Mouse (Mus musculus) kidney, postnatal 10 days (tissue): ENCODE measurements at regions not wholly inside any gene's neighbourhood (a gene's known extent, or its start where the extent isn't known, plus 50 kb on each side); places are given as distances from the start of the nearest gene placed in this dataset.

ENCODE experiments used
- DNase-seq: peaks from one replicate; pipeline ENCODE4 v3.0.0; 2021; ENCODE audit warnings: mixed read lengths

DNA sequence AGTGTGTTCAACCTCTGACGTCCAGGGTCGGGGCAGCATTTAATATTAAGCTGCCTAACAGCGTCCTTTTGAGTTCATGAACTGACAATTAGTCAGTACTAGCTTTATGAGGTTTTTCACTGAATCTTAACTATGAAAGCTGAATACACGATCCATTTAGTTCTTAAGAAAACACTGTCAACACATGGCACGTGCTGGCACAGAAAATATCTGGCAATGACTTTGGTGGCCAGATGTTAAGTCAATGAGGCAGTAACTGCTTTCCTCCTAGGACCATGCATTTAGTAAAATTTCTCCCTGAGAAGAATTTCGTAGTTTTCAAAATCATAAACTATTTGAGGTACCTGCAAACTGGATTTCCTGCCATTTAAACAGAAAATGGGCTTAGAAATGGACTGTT is 191.4 kb upstream of the Sox2 start:
- DNase-seq = no peak

DNA sequence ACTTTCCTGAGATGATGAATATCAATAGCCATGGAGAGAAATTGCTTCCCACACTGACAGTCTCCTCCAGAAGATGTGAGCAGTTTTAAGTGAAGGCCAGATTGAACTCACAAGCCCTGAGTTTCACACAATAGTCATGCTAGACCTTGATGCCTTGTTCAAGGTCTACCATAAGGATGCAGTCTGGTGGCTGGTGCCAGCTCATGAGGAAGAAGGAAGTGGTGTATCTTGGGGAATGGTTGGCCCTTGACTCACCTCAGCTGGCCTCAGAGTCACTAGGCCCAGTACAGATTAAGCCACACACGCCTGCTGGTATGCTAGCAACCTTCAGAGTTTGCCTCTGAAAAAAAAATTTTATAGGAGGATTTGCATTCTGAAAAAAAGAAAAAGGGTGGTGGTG is 192.4 kb upstream of the Sox2 start:
- no peak for DNase-seq

DNA sequence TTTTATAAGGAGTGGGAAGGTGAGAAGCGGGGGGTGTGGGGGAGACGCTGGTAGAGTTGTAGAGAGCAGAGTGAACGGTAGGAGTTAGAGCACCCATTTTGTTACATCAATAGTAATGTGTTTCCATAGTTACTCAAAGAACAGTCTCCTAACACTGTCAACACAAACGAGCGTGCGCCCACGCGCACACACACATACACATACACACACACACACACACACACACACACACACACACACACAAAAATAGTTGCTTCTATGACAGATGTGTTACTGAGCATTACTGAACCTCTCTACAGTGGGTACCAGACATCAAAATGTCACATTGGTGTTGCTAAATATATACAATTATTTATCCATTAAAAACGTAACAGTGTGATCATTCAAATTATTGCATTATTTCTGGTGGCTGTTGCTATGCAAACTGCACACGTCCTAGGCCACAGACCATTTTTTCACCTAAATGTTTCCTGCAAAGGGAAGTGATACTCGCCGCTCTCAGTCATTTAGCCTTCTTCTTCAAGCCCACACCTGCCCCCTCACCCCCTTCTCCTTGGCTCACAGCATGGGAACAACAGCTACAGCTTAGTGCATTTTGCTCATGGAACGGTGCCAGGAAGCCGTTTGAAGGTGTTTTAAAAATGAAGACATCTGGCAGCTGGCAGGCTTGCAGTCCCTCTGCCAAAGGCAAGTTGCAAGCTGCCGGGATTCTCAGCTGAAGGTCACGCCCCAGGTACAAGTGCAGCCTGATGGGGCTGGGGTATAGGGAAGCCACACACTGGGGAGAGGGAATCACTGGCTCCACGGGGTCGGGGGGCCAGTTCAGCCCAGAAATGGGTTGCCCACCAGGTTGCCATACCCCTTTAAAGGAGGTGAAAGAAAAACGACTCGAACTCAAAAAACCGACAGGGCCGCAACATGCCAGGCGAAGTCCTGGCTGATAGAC is 193.4 kb upstream of the Sox2 start:
- peak; percentile 14 for DNase-seq

DNA sequence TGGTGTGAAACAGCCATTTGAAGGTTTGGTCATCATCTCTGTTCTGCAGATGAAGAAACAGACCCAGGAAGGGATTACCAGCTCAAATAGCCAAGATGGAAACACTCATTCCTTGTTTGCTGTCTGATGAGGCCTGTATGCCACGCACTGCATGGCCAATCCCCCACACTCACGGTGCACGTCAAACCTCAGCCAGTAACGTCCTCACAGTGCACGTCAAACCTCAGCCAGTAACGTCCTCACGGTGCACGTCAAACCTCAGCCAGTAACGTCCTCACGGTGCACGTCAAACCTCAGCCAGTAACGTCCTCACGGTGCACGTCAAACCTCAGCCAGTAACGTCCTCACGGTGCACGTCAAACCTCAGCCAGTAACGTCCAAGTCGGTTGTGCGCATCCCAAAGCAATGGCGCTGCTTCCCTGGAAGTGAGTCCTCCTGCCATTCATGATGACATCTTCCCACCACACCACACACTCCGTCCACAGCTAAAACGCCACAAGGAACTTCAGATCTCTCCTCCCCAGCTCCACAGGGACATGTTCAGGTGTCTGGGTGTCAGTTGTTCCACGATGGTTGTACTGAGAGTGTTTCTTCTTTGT is 196.1 kb upstream of the Sox2 start:
- no peak for DNase-seq

DNA sequence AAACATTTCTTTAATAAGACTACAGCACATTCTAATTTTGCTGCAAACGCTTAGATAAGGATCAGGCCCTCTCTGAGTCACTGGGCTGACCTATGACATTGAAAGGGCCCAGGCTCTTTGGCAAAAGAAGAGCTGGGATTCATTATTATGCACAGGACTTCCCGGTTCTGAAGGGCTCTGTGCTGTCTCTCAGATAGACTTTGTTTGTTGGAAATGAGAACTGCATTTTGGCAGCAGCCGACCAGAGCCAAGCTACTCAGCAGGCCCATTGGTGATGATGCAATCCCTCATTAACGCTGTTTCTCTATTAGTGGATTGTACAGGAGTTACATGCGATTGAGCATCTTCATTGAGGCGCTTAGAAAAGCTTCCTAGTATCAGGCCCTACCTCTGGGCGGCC is 204.9 kb upstream of the Sox2 start:
- DNase-seq = no peak

DNA sequence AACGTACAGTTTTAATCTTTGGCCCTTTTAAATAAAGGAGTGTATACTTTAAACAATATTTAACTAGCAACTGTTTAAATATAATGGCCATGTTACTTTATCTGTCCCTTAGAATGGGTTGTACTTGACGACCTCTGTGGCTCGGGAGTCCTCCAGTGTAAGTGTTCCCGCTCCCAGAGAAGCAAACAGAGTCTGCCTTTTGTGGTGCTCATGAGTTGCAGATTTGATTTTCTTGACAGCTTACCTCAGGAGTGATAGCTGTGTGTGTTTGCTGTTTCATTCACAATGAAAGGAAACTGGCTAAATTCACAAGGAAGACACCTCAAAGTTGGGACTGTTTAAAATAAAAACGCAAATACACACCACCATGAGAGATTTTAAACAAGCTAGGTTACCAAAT is 205.4 kb upstream of the Sox2 start:
- no peak for DNase-seq

DNA sequence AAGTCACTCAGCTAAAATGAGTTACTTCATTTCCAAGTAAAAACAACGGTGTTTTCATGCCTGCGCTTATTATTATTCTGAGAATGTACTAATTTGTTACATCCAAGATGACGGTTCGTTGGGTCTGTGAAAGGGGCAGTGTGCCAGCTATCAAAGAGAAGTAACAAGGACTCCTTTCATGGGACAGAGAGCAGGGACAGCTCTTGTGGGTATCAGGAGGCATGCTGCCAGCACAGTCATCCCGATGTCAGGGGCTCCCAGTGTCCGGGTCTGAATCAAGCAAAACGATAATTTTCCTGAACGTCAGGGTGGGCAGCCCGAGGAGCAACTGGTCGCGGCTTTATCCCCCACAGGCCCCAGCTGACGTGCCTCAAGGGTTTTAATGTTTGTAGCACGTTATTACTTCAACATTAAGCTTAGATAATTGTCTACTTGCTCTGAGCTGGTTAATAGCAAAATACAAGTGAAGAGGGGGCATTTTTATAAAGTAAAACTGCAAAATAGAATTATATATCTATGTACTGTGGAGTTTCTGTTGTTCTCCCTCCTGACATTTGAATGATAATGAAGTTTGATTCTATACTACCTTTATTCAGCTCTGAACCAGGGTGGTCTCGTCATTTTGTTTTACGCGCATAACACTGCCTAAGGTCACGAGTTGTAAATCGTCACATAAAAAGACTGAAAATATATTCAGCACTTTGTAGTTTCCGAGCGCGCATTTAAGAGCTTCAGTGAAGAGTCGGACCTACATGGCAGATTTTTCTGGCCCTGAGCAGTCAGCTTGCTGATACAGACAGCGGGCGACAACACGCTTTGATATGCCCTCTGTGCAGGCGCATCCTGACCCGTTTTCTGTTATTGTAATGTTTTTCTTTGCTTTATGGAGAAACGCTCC is 206.2 kb upstream of the Sox2 start:
- DNase-seq = peak; percentile 5

DNA sequence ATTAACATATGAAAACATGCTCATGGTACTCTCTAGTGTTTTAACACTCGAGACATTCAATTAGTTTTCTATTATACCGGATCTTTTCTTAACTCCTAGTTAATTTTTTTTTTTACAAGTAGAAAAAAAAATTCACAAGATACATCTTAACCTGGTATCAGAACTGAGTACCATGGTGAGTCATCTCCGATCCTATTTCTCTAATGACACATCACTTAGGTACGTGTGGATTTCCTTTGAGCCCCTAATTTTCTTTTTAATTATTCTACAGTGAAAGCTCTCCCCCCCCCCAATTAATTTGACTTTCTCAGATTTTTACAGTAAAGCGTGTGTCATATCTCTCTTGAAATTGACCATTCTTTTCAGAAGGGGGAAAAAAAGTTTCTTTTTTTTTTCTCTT is 206.9 kb upstream of the Sox2 start:
- no peak for DNase-seq

DNA sequence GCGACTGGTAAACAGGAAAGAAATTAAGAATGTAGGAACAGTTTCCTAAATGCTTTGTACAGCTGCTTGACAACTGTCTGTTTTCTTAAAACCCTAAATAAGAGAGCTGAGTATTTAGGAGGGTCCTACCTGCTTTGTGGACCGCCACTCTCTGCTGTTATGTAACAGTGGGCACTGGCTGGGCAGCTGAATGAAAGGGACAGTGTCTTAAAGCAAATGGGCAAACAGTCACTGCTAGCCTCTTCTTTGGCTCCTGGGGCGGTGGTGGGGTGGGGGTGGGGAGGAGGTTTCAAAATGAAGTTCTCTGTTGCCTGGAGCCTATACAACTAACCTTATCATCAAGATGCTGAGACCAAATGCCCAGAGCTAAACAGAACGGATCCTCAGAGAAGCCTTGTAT is 208.4 kb upstream of the Sox2 start:
- DNase-seq = no peak

DNA sequence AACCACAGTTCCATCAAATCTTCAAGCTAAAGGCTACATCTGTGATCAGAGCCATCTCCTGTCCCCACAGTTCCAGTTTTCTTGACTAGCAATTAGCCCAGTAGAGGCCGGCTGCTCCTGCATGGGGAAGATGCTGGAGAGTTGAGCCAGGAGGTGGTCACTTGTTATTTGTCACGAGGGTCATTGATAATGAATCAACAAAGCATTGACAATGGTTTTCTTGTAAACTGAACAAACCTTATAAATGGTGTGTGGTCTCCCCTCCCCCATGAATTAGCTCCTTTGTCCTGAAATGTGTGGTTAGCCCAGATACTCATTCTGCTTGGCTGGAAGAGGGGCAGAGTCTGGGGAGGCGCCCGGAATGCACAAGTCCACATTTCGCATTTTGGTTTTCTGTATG is 208.9 kb upstream of the Sox2 start:
- DNase-seq = no peak

DNA sequence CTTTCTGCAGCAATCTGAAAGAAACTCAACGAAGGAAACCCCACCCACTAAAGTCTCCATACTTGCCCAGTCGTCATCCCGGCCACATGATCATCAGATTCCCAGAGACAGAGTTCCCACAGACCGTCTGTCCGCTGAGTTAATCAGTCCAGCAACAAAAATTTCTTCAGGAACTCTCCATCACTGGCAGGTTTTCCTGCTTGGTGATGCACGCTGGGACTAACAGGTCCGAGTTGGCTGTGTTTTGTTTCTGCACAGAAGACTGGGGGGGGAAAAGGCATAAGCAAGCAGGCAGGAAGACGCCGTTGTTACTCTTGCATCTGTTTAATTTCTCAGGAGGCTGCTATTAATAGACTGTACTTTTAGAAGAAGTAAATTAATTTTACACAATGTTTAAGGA is 215.3 kb upstream of the Sox2 start:
- no peak for DNase-seq

DNA sequence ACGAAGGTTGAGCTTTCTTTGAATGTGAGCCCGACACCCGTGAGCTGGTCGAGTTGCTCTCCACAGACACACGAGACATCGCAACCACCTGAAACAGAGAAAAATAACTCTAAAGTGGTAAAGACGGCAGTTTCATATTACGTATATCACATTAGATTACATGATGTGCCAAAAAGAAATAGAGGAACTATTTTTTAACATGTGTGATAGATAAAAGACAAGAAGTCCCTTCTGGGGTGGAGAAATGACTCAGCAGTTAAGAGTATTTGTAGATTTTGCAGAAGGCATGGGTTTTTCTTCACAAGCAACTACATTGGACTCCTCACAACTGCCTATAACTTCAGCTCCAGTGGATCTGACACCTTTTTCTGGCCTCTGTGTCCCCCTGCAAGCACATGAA is 222.2 kb upstream of the Sox2 start:
- no peak for DNase-seq

DNA sequence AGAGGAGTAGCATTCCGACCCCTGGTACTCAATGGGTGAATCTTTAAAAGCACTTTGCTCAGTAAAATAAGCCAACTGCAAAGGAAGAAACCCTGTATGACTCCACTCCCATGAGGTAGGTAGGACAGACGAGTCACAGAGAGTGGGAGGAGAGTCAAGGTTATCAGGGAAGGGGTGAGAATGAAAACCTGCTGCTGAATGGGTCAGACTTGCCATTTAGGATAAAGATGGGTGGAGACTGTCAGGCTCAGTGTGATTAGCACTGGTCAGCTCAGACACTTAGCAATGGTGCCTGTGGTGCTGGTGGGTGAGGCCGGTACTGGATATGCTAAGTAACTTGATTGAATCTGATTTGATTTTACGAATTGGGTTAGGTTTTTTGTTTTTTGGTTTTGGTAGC is 222.7 kb upstream of the Sox2 start:
- no peak for DNase-seq

DNA sequence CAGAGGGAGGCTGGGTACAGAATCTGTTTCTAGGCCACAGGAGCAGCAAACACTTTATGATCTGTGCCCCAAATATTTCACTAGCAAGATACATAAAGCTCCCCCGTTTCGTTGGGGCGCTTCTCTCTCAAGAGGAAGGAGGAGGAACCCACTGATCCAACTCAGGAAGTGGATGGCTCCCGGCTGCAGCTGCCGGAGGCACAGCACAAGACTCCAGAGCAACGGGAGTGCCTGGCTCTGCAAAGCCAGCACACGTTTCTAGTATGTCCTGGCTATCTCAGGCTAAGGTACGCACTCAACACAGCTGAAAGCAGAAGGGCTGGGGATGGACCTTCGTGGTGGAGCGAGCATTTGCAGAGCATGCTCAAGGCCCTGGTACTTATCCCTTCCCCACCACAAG is 223.2 kb upstream of the Sox2 start:
- no peak for DNase-seq

DNA sequence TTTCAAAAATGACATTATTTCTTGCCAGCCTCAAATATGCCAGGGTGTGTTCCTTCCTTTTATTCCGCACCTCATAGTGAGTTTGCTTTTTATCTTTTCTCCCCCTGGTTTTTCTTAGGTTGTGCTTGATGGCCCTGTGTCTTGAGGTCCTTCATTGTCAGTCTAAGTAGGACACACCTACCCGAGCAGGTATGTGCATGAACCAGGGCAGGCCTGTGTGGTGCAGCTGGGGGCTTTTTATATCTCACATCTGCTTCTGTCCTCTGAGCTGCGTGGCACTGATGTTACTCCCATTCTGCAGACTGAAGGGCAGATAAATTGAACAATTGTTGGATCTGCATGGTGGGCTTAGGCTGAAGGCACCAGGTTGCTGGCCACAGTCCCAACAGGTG is 238.3 kb upstream of the Sox2 start:
- DNase-seq = no peak

DNA sequence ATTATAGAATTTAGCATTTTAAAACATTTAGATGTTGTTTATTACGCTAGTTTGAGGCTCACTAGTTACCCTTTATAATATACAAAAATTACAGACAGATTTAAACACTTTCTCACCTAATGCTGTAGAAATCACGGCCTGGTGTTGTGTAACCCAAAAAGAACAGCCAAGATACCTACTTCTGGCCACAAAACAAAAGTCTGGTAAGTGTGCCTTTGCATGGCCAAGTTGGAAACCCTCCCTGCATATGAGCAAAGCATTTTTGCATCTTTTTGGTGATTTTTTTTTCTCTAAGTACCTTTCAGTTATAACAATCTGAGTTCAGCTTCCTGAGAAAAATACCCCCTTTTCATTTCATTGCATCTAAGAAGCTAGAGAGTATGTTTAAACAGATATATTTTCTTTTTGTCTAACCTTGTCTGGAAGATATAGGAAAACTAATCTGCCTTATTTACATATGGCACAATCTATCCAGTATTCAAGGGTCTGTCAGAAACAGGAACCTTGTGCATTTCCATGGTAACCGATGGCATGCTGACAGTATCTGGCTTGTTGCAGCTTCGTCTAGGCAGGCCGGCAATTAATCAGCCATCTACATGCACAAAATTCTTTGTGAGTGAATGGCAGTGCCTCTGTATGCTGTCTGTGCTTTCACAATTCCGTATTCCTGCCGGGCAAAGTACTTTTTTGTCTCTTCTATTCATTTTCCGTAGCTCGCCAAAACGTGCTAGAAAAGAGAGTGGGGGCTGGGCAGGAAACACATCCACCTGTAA is 238.9 kb upstream of the Sox2 start:
- DNase-seq = no peak

DNA sequence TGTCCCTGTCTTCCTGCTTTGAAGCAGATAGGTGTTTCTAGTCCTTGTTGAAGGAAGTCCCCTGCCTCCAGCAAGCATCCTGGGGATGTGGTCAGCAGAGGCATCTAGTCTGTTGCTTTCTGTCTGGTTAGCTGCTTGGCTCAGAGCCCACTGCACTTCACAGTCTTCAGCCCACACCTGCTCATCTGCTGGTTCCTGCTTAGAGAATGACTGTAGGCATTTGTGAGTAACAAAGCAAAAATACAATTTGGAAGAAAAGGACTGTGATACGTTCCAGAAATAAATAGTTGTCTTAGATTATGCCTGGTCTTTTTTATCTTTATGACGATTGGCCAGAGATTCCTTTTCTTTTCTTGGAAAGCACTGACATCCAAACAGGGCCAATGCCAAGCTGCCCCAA is 246.6 kb upstream of the Sox2 start:
- no peak for DNase-seq

DNA sequence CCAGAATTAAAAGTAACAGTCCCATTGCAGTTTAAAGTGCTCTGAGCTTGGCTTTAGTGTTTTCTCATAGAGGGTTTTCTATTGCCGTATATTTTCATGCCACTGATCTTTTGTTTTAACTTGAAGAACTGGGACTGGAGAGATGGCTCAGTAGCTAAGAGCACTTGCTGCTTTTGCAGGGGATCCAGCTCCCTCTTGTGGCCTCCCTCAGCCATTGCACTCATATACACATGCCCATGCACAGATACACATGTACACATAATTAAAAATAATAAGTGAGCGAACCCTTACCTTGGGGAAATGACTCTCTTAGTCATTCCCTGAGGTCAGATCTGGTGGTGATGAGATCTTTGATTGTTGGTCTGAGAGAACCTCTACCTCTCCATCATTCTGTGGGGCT is 258.9 kb upstream of the Sox2 start:
- DNase-seq = no peak

DNA sequence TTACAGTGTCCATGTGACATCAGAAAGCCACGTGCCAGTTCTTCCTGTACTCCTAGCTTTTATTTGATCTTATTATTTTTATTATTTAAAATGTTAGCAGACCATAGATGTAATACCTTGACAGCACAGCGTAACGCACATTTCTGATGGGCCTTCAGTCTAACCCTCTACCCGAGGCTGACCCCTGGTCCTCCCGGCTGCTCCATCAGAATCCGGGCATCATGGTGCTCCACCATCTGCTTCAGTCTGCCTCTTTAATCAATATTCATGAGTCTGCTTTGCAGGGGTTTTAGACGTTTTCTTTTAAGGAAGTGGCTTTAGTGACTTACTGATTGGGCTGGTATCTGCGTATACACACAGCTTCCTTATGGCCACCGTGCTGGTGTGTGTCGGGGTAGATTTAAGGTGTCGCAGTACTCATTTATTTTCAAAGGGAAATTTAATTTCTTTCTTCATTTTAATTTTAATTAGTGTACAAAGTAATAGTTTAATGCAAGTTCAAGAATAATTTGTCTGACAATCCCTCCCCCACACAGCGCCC is 265.2 kb upstream of the Sox2 start:
- no peak for DNase-seq

DNA sequence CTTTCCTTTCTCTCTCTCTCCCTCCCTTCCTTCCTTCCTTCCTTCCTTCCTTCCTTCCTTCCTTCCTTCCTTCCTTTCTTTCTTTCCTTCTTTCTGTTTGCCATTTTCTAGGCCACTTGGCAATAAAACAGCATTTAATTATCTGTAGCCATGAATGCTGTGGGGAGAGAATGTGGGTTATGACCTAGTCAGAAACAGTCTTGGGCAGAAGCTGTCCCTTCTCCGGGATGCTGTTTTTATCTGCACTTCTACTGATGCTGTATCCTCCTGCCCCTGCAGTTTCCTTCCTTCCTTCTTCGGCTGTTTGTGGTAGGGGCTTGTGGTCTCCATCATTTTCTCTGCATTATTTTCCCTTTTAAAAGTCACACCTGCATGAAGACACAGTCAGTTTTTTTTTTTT is 272.3 kb upstream of the Sox2 start:
- no peak for DNase-seq

DNA sequence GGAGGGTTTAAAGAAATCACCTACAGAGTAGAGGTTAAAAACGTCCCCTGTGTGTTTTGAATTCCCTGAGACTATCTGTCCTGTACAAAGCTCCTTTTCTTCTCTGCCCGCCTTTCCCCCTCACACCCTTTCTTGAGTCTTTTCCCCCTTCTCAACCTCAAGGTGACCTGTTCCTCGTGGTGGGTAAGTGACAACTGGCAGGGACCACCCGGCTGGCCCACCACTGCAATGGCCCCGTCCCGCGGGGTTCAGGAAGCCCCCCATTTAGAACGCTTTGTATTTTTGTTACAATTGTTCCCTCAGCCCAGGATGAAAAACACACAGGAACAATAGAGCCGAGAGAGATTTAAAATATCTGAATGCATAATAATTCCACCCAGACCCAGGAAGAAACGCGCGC is 272.9 kb upstream of the Sox2 start:
- DNase-seq = no peak

DNA sequence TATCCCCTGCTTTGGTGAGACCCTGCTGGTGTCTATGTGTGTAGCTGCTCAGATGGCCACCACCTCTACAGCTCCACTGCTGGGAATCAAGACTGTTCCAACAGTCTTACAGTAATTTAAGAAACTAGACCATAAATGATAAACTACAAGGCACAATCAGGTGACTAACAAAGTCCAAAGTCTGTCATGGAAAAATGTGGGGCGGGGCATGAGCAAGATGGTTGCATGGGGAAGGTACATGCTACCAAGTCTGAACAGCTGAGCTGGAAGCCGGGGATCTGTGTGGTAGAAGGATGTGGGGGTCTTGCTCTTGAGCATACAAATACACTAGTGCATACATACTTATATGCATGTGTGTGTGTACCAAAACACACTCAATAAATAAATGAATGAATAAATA is 278.8 kb upstream of the Sox2 start:
- no peak for DNase-seq

DNA sequence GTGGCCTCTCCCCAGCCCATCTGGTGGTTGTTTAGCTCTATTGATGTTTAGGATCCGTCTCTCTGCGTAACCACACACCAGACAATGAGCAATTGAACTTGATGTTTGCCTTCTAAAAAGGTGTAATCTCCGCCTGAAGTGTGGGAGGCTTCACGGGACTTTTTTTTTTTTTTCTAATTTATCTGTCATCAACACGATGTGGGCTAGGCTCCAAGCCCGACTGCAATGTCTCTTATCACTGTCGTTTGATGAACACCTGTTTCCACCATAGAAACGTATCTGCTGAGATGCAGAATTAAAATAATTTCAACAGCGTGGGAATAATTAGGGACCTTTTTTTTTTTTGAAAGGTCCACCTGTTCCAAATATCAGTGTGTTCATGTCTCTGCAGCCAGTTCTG is 257.0 kb upstream of the Dnajc19 start:
- no peak for DNase-seq
